In genomic region chr3:103421275-103421621, GRCm38 (mm10) we compare ENCODE assay signal across 11 mouse cellular contexts.
DNase-seq lines count a peak whose midpoint lies in the region; ATAC-seq and TF ChIP-seq lines count a peak whose summit lies in the region.
"Had no signal": no experiment of that assay in that cellular context is flagged by ENCODE, and none has a peak within 500 bp of the region (broad histone marks: within the 10 kb centered on the region; RNA-seq: fewer than 3 reads in every experiment).

No protein-coding gene starts in this region.

- intact Hi-C loops in heart, adult 2 months (cut with DNase I), result no loop called here

- H3K9ac ChIP-seq in heart, adult 2 months (ENCODE audit: low read depth, low read length), result no peak overlapping the region
- H3K9ac ChIP-seq in intestine, embryonic 16.5 days (ENCODE audit: low read depth, low read length), result no peak overlapping the region
- no peak overlapping the region for H3K9ac ChIP-seq in limb, embryonic 15.5 days
- H3K9ac ChIP-seq: embryonic facial prominence, embryonic 15.5 days; heart, embryonic 15.5 days had no signal

- H3K27ac ChIP-seq in heart, adult 2 months, result peak overlapping the region; percentile 29; the same call in 1 of the 2 replicates
- peak overlapping the region; percentile 82 for H3K27ac ChIP-seq in embryonic facial prominence, embryonic 10.5 days (replicated peaks)
- peak overlapping the region; percentile 87 for H3K27ac ChIP-seq in intestine, embryonic 16.5 days (ENCODE audit: low read length)
- H3K27ac ChIP-seq in limb, embryonic 15.5 days, result peak overlapping the region; percentile 54; the same call in 1 of the 2 replicates

- no peaks in the 10 kb centered on the region for H3K27me3 ChIP-seq in heart, adult 2 months (ENCODE audit: control insufficient read depth, insufficient read depth, low read length)
- no peaks in the 10 kb centered on the region for H3K27me3 ChIP-seq in embryonic facial prominence, embryonic 10.5 days (replicated peaks; ENCODE audit: low read depth, poor library complexity, severe bottlenecking)
- no peaks in the 10 kb centered on the region for H3K27me3 ChIP-seq in intestine, embryonic 16.5 days (replicated peaks; ENCODE audit: control insufficient read depth, insufficient read depth, low read length)
- no peaks in the 10 kb centered on the region for H3K27me3 ChIP-seq in limb, embryonic 15.5 days
- H3K27me3 ChIP-seq: embryonic facial prominence, embryonic 15.5 days; heart, embryonic 15.5 days had no signal

- no peak for ATAC-seq in intestine, embryonic 16.5 days
- no peak for ATAC-seq in limb, embryonic 15.5 days (ENCODE audit: insufficient number of reproducible peaks, low FRiP score, low TSS enrichment, low read depth)
- no peak for ATAC-seq in CD4-positive, CD25-positive, alpha-beta regulatory T cell, adult 4 months

- no peak overlapping the region for H3K4me2 ChIP-seq in intestine, embryonic 16.5 days (ENCODE audit: low read depth, low read length)
- H3K4me2 ChIP-seq in limb, embryonic 15.5 days, result no peak overlapping the region
- H3K4me2 ChIP-seq: embryonic facial prominence, embryonic 15.5 days; heart, embryonic 15.5 days had no signal

- DNase-seq in heart, adult 2 months, result peak; percentile 19 to 29
- no peak for DNase-seq in heart, adult 8-10 months (ENCODE audit: low spot score)
- peak; percentile 59 for DNase-seq in embryonic facial prominence, embryonic 10.5 days (ENCODE audit: low spot score)
- DNase-seq in urinary bladder, adult 18-20 months (ENCODE audit: low spot score in 2 of 2), result no peak
- no peak for DNase-seq in yolk sac, embryonic 10.5 days (ENCODE audit: low spot score)
- DNase-seq: adrenal gland, adult 8-10 months had no signal

- no peaks in the 10 kb centered on the region for H3K9me3 ChIP-seq in embryonic facial prominence, embryonic 10.5 days
- no peaks in the 10 kb centered on the region for H3K9me3 ChIP-seq in intestine, embryonic 16.5 days (ENCODE audit: control insufficient read depth, low read length)
- no peaks in the 10 kb centered on the region for H3K9me3 ChIP-seq in limb, embryonic 15.5 days
- H3K9me3 ChIP-seq: embryonic facial prominence, embryonic 15.5 days; heart, embryonic 15.5 days had no signal

- no peaks in the 10 kb centered on the region; the same call in 1 of the 2 replicates for H3K36me3 ChIP-seq in heart, adult 2 months (ENCODE audit: control insufficient read depth, insufficient read depth, low read length)
- no peaks in the 10 kb centered on the region for H3K36me3 ChIP-seq in embryonic facial prominence, embryonic 10.5 days (replicated peaks)
- H3K36me3 ChIP-seq in intestine, embryonic 16.5 days (ENCODE audit: control insufficient read depth, insufficient read depth, low read length), result no peaks in the 10 kb centered on the region
- H3K36me3 ChIP-seq in limb, embryonic 15.5 days, result no peaks in the 10 kb centered on the region
- H3K36me3 ChIP-seq: embryonic facial prominence, embryonic 15.5 days; heart, embryonic 15.5 days had no signal

- H3K4me3 ChIP-seq in heart, adult 2 months, result no peak overlapping the region
- no peak overlapping the region for H3K4me3 ChIP-seq in embryonic facial prominence, embryonic 10.5 days
- no peak overlapping the region for H3K4me3 ChIP-seq in intestine, embryonic 16.5 days (ENCODE audit: low read length)
- no peak overlapping the region for H3K4me3 ChIP-seq in limb, embryonic 15.5 days
- H3K4me3 ChIP-seq: embryonic facial prominence, embryonic 15.5 days; heart, embryonic 15.5 days had no signal

- peaks cover 15% of the 10 kb centered on the region for H3K4me1 ChIP-seq in heart, adult 2 months (ENCODE audit: control insufficient read depth, insufficient read depth, low read length)
- peaks cover 34% of the 10 kb centered on the region for H3K4me1 ChIP-seq in embryonic facial prominence, embryonic 10.5 days
- H3K4me1 ChIP-seq in intestine, embryonic 16.5 days (ENCODE audit: control insufficient read depth, insufficient read depth, low read length), result peaks cover 11% of the 10 kb centered on the region
- H3K4me1 ChIP-seq in limb, embryonic 15.5 days, result peaks cover 27% of the 10 kb centered on the region

- no peak for TF ChIP-seq EP300 in heart, adult 2 months (IDR thresholded peaks at IDR 0.05; ENCODE audit: insufficient read depth, low read depth, low read length)

- no peak for TF ChIP-seq POLR2A in heart, adult 2 months (IDR thresholded peaks at IDR 0.05; ENCODE audit: insufficient read depth, low read depth, low read length)

- no peak for TF ChIP-seq CTCF in heart, adult 2 months (IDR thresholded peaks at IDR 0.05)

- WGBS in heart, adult 2 months, result 49% methylated on average over 9 of the region's 9 CpGs
- WGBS in embryonic facial prominence, embryonic 10.5 days, result 39% methylated on average over 9 of the region's 9 CpGs
- WGBS in intestine, embryonic 16.5 days, result 67% methylated on average over 9 of the region's 9 CpGs
- 34% methylated on average over 9 of the region's 9 CpGs for WGBS in limb, embryonic 15.5 days

- H3K79me2 ChIP-seq in heart, adult 2 months (replicated peaks; ENCODE audit: control insufficient read depth, insufficient read depth, low read length), result no peaks in the 10 kb centered on the region

Comparison
In these comparisons a context has a peak if more than half of its experiments do, and no peak if none do; other contexts are left out.
1. DNase-seq: peak in heart, adult 2 months (2 of 2) and embryonic facial prominence, embryonic 10.5 days (single experiment); none in heart, adult 8-10 months (single experiment), urinary bladder, adult 18-20 months (0 of 2) and yolk sac, embryonic 10.5 days (single experiment).
2. H3K27ac ChIP-seq: peak in every context shown above with its lines; median percentile 87 in intestine, embryonic 16.5 days; 82 in embryonic facial prominence, embryonic 10.5 days; 54 in limb, embryonic 15.5 days; 29 in heart, adult 2 months.